Mouse (Mus musculus) small intestine, adult 2 months (tissue): ENCODE measurements around the gene Gabre. TPM values are rescaled to one million over a fixed set of nuclear protein-coding genes. Genes with fewer than 3 reads are reported as not detected.
A peak's percentile ranks its signal among the peaks of the same experiment; 100 is the strongest.

Source experiments
- H3K27ac ChIP-seq: fragments of 200-500 bp; 2 replicates; pipeline ENCODE4 v1.5.1; 2012; ENCODE audit warnings: low read depth, low read length, control low read depth, inconsistent platforms; ENCODE audit not compliant: insufficient read depth
- H3K27me3 ChIP-seq: fragments of 200-500 bp; 2 replicates; pipeline ENCODE4 v1.6.1; 2012; ENCODE audit warnings: mild to moderate bottlenecking, moderate library complexity, low read length, inconsistent platforms; ENCODE audit not compliant: control insufficient read depth, insufficient read depth
- H3K36me3 ChIP-seq: fragments of 200-500 bp; 2 replicates; pipeline ENCODE4 v1.6.1; 2012; ENCODE audit warnings: mild to moderate bottlenecking, low read length, control low read depth, inconsistent platforms; ENCODE audit not compliant: control insufficient read depth, insufficient read depth
- H3K4me1 ChIP-seq: fragments of 200-500 bp; 2 replicates; pipeline ENCODE4 v1.6.1; 2012; ENCODE audit warnings: low read length, inconsistent platforms, mixed read lengths; ENCODE audit not compliant: control insufficient read depth, insufficient read depth, insufficient read length
- H3K4me3 ChIP-seq: fragments of 200-500 bp; 2 replicates; pipeline ENCODE4 v1.5.1; 2012; ENCODE audit warnings: low read depth, mild to moderate bottlenecking, control low read depth, inconsistent platforms, low read length, moderate library complexity
- CTCF ChIP-seq: fragments of 200-500 bp; IDR thresholded peaks from 2 replicates; pipeline ENCODE4 v1.5.1; 2012; ENCODE audit warnings: low read depth, mild to moderate bottlenecking, control low read depth, inconsistent platforms, low read length, moderate library complexity, mixed read lengths; ENCODE audit not compliant: insufficient replicate concordance, insufficient read length; ENCODE audit errors: extremely low read depth
- POLR2A ChIP-seq: fragments of 200-500 bp; IDR thresholded peaks from 2 replicates; pipeline ENCODE4 v1.6.1; 2012; ENCODE audit warnings: low read depth, mild to moderate bottlenecking, control low read depth, inconsistent platforms, low read length, moderate library complexity
- WGBS: fragments of 180-500 bp; shearing (Covaris S2); methylation state at CpG from one replicate; pipeline ENCODE4 v1.1.7; 2018; 5-methylcytosine and 5-hydroxymethylcytosine counted together
- polyA plus RNA-seq: library from polyadenylated mRNA; depleted of rRNA; stranded (reverse); fragments of >200 nt; gene quantifications from 2 replicates; pipeline ENCODE4 v1.2.3, GENCODE M21; 2012; rRNA removed

Gabre gene
- polyA plus RNA-seq, result 0.67 and 1.6 TPM in 2 replicates

DNA sequence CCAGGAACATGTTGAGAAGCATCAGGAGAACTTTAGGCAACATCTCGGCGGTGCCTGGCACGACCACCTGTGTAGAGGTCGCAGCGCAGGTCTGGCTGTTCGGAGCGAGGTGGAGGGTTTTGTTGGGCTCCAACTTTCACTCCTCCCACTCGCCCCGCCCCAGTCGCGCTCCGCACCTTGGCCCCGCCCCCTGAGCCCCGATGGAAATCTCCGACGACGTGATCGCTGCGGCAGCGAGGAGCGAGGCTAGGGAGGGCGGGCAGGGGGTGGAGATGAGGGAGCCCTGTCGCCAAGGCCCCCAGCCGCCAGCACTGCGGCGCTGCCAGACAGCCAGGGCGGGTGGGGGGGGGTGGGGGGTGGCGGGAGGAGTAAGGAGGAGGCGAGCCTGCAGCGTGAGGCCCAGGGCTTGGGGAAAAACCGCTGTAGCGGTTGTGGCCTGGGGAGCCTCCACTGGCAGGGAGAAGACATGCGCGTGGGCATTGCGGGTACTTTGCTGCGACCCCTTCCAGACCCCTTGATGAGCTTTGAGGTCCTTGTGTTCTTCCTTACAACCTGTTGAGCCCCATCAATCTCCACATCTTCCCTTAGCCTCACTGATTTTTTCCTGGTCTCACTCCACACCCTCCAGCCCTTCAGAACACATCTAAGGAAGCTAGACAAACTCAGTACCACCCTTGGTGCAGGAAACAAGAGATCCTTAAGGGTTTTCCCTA, at the start of gene Gabre:
Gene Gabre (minus strand): TSS at position 145 of the 713 bp plus-strand sequence.
- no peaks in the 10 kb centered on the region for H3K36me3 ChIP-seq
- no peaks in the 10 kb centered on the region for H3K27me3 ChIP-seq
- 0 out of 2 replicates have a peak, but pooled peaks cover 2% of the 10 kb centered on the region for H3K4me1 ChIP-seq
- WGBS, result 12% methylated on average over 18 of the region's 36 CpGs
- H3K27ac ChIP-seq, result no peak within 1 kb of the TSS
- H3K4me3 ChIP-seq, result peak within 1 kb of the TSS; percentile 92
- TF ChIP-seq POLR2A (no peak), CTCF (no peak)

DNA sequence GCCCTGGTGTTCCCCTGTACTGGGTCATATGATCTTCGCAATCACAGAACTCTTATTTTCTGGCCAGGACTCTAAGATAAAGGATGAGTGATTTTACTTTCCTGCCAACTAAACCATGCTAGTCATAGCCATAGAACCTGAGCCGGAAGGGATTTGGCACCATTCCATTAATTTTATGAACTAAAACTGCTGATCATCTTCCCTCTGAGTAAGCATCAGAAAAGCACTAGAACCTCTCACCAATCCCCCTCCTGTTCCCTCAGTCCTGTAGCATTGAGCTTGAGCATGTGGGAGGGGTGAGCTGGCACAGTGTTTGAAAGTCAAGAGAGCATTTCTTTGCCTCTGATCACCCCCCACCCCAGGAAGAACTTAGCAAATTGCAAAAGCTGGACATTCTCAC, 23.2 kb upstream of the Gabre start:
- 58% methylated on average over 2 of the region's 2 CpGs for WGBS
- Histone ChIP-seq H3K27me3 (no peaks in the 10 kb centered on the region), H3K36me3 (no peaks in the 10 kb centered on the region), H3K4me1 (no peaks in the 10 kb centered on the region), H3K4me3 (no peak overlapping the region), H3K27ac (no peak overlapping the region)
- TF ChIP-seq POLR2A, result no peak
- TF ChIP-seq CTCF, result no peak

DNA sequence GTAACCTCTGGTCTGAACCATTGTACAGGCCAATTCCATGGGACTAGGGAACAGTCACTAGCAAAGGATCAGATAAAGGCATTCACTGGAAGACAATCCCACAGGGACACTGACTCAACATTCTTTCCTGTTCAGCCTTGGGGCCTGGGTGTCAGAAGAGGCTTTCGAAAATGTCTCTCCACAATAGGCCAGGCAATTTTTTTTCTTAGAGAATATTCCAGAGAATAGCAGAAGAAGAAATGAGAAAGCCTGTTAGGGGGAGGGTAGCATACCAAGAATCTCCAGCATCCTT, 715 bp upstream of the Gabre start:
- H3K27ac ChIP-seq, result no peak overlapping the region
- no peak overlapping the region for H3K4me3 ChIP-seq
- no peaks in the 10 kb centered on the region for H3K36me3 ChIP-seq
- TF ChIP-seq POLR2A (no peak), CTCF (no peak)
- H3K27me3 ChIP-seq, result no peaks in the 10 kb centered on the region
- 0 out of 2 replicates have a peak, but pooled peaks cover 2% of the 10 kb centered on the region for H3K4me1 ChIP-seq
- WGBS, result 80% methylated on average over 1 of the region's 1 CpGs

DNA sequence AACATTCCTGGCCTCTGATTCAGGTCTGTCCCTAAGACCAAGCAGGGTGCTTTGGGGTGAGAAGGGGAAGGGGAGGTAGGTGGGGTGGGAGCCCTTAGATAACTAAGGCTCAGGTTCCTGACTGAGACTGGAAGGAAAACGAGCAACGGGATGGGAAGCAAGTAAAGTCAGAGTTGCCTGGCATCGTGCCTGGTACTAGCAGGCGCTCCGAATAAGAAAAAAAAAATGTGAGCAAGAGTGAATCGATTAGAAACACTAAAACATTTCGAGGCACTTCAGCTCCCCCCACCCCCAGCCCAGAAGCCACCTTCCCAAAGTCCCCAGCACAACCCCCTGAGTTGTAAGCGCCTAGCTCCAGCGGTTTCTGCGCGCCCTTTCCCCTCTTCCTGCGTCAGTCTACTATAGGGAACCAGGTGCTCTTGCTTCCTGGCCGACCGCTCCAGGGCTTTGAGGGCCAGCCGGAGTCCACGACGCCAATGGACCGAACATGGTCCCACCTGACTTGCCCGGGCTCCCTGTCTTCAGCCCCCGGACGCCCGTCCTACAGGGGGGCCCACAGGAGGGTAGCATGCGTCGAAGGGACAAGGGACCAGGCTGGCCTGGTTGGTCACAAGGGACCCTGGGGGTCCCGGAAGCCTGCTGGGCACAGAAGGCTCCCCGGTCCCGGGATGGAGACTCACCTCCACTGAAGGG, 491 bp downstream of the Gabre start:
- 15% methylated on average over 27 of the region's 27 CpGs for WGBS
- peak overlapping the region; percentile 92 for H3K4me3 ChIP-seq
- H3K27ac ChIP-seq, result no peak overlapping the region
- TF ChIP-seq CTCF (no peak), POLR2A (no peak)
- no peaks in the 10 kb centered on the region for H3K27me3 ChIP-seq
- H3K36me3 ChIP-seq, result no peaks in the 10 kb centered on the region
- 0 out of 2 replicates have a peak, but pooled peaks cover 2% of the 10 kb centered on the region for H3K4me1 ChIP-seq

DNA sequence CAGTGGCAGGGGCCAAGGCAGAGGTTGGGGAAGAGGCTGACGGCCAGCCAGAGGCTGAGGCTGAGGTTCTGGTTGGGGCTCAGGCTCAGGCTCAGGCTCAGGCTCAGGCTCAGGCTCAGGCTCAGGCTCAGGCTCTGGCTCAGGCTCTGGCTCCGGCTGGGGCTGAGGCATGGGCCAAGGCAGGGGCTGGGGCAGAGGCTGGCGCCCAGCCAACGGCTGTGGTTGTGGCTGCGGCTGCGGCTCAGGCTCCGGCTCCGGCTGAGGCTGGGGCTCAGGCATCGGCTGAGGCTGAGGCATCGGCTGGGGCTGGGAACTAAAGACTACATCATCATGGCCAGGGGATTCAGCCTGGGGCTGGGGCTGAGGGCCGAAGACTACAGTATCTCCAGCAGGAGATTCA, 4.0 kb downstream of the Gabre start:
- Histone ChIP-seq H3K4me1 (0 out of 2 replicates have a peak, but pooled peaks cover 2% of the 10 kb centered on the region), H3K27ac (no peak overlapping the region), H3K27me3 (no peaks in the 10 kb centered on the region), H3K4me3 (no peak overlapping the region), H3K36me3 (no peaks in the 10 kb centered on the region)
- TF ChIP-seq POLR2A (no peak), CTCF (no peak)
- WGBS, result 90% methylated on average over 11 of the region's 11 CpGs

DNA sequence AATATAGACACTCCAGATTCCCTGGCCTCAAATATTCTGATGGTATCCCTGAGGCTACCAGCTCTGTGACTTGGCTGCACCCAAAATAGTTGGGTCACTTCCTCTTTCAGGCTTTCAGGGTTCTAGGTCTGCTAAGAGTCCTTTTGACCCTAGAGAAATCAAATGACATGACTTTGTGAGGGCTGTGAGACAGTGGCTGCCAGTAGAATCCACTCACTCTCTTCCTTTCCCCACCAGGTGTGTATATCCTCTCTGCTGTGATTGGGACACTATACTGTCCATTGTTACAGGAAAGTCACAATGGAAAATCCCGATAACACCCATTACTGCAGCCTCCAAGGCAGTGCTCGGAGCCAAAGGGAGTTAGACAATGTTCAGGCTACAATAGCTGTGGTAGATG, 52.9 kb downstream of the Gabre start, which contains the start of gene Magea4:
Gene Magea4 (plus strand): TSS at position 301 of the 400 bp plus-strand sequence.
- Histone ChIP-seq H3K36me3 (no peaks in the 10 kb centered on the region), H3K4me3 (no peak within 1 kb of the TSS), H3K27me3 (no peaks in the 10 kb centered on the region), H3K27ac (no peak within 1 kb of the TSS), H3K4me1 (no peaks in the 10 kb centered on the region)
- 81% methylated on average over 2 of the region's 2 CpGs for WGBS
- TF ChIP-seq CTCF (no peak), POLR2A (no peak)

Other genes starting within 250 kb of the Gabre start
- not detected in 2 replicates for gene Magea4, start 52.8 kb downstream of the Gabre start, polyA plus RNA-seq
- gene Magea10, start 112.1 kb upstream of the Gabre start, polyA plus RNA-seq, result not detected in 2 replicates